Mouse (Mus musculus) neural tube, embryonic 12.5 days (tissue): ENCODE measurements at regions not wholly inside any gene's neighbourhood (a gene's known extent, or its start where the extent isn't known, plus 50 kb on each side); places are given as distances from the start of the nearest gene placed in this dataset. TPM values are rescaled to one million over a fixed set of nuclear protein-coding genes. Genes with fewer than 3 reads are reported as not detected.
"Not testable (repeated sequence)": the region's sequence is repeated elsewhere in the genome, so short reads cannot be mapped to it uniquely, and the experiment has no call there.

ENCODE experiments used
- ATAC-seq: fragments of 200-750 bp; cut with Nextera tagmentation; 2 replicates; pipeline ENCODE4 v1.8.0; 2017; ENCODE audit warnings: low read depth, mild to moderate bottlenecking, moderate TSS enrichment, moderate library complexity; ENCODE audit not compliant: low FRiP score
- H3K27ac ChIP-seq: fragments of 300-500 bp; sonication (generic); 2 replicates; pipeline ENCODE4 v1.5.1; 2016
- H3K27me3 ChIP-seq: fragments of 300-500 bp; sonication (generic); replicated peaks from 2 replicates; pipeline ENCODE4 v1.6.1; 2016; ENCODE audit warnings: mild to moderate bottlenecking
- H3K36me3 ChIP-seq: fragments of 300-500 bp; sonication (generic); 2 replicates; pipeline ENCODE4 v1.6.1; 2016; ENCODE audit warnings: mild to moderate bottlenecking
- H3K4me1 ChIP-seq: fragments of 300-500 bp; sonication (generic); 2 replicates; pipeline ENCODE4 v1.6.1; 2016
- H3K4me2 ChIP-seq: fragments of 300-500 bp; sonication (generic); replicated peaks from 2 replicates; pipeline ENCODE4 v1.6.1; 2016; ENCODE audit warnings: mild to moderate bottlenecking
- H3K4me3 ChIP-seq: fragments of 300-500 bp; sonication (generic); 2 replicates; pipeline ENCODE4 v1.5.1; 2016
- H3K9ac ChIP-seq: fragments of 300-500 bp; sonication (generic); 2 replicates; pipeline ENCODE4 v1.6.1; 2016; ENCODE audit warnings: mild to moderate bottlenecking
- H3K9me3 ChIP-seq: fragments of 300-500 bp; sonication (generic); 2 replicates; pipeline ENCODE4 v1.6.1; 2016; ENCODE audit warnings: mild to moderate bottlenecking
- WGBS: fragments of 180-500 bp; shearing (Covaris S2); methylation state at CpG from one replicate; pipeline ENCODE4 v1.1.7; 2016; 5-methylcytosine and 5-hydroxymethylcytosine counted together
- microRNA-seq: library from miRNA; unstranded; fragments of <30 nt; microRNA quantifications from one replicate; pipeline ENCODE4, GENCODE M21; 2017

DNA sequence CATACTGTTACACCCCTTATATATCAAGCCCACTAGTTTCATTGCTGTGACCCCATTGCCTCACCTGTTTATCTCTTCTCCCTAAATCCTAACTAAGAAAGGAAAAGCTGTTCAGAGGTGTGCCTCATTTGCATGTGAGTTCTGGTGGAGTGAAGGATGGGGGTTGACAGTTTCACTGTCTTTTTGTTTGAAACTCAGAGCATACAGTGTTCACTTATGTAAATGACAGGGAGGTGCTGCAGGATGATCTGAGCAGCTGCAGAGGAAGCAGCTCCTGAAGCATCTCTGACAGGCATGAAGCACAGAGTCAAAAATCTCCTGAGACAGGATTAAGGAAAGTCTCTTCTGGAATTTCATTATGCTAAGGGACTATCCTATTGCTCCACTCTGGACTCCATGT, 351.9 kb downstream of the Eepd1 start:
- no peak overlapping the region for H3K27ac ChIP-seq

DNA sequence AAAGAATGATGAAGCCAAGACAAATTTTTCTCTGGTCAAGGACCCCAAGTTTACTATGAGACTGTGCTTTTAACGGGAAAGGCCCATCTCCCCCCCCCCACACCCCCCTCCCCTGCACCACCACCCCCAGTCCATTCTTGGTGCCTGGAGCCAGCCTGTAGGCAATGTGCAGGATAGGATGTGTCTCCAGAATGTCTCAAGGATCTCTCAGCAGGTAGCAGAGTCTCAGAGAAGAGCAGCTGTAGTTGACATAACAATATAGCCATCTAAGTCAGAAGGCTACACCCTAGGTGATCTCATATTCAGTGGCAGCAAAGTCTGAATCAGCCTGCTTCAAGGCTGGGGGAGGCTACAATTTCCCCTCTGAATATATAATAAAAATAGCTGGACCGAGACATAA, 368.6 kb downstream of the Eepd1 start:
- 95% methylated on average over 2 of the region's 2 CpGs for WGBS
- not testable (repeated sequence) for H3K36me3 ChIP-seq, H3K9ac ChIP-seq, H3K4me1 ChIP-seq, H3K27ac ChIP-seq, H3K27me3 ChIP-seq, H3K4me2 ChIP-seq, H3K9me3 ChIP-seq, ATAC-seq, H3K4me3 ChIP-seq

More for the DNA sequence above, 351.9 kb downstream of the Eepd1 start:
- no peak overlapping the region for H3K9ac ChIP-seq
- no peaks in the 10 kb centered on the region for H3K9me3 ChIP-seq
- H3K36me3 ChIP-seq, result no peaks in the 10 kb centered on the region
- H3K27me3 ChIP-seq, result no peaks in the 10 kb centered on the region
- ATAC-seq, result no peak
- no peaks in the 10 kb centered on the region for H3K4me1 ChIP-seq
- no peak overlapping the region for H3K4me2 ChIP-seq
- H3K4me3 ChIP-seq, result no peak overlapping the region

GRCm38 (mm10) chr9:25850608-25851007, 369.3 kb downstream of the Eepd1 start:
- WGBS, result 61% methylated on average over 3 of the region's 3 CpGs
- H3K27me3 ChIP-seq, H3K9ac ChIP-seq, H3K4me1 ChIP-seq, H3K36me3 ChIP-seq, H3K4me2 ChIP-seq, ATAC-seq, H3K4me3 ChIP-seq, H3K27ac ChIP-seq, H3K9me3 ChIP-seq: not testable (repeated sequence)

GRCm38 (mm10) chr9:25854545-25854944, 373.2 kb downstream of the Eepd1 start:
- no peaks in the 10 kb centered on the region for H3K4me1 ChIP-seq
- no peak overlapping the region for H3K9ac ChIP-seq

GRCm38 (mm10) chr9:25870260-25870659, 388.9 kb downstream of the Eepd1 start:
- ATAC-seq, result no peak
- H3K4me3 ChIP-seq, result no peak overlapping the region
- no peaks in the 10 kb centered on the region for H3K4me1 ChIP-seq
- H3K9me3 ChIP-seq, result no peaks in the 10 kb centered on the region
- no peak overlapping the region for H3K27ac ChIP-seq
- no peaks in the 10 kb centered on the region for H3K27me3 ChIP-seq
- WGBS, result 86% methylated on average over 2 of the region's 2 CpGs
- H3K9ac ChIP-seq, result no peak overlapping the region
- H3K4me2 ChIP-seq, result no peak overlapping the region
- no peaks in the 10 kb centered on the region for H3K36me3 ChIP-seq

More at GRCm38 (mm10) chr9:25854545-25854944, 373.2 kb downstream of the Eepd1 start:
- Histone ChIP-seq H3K27me3 (no peaks in the 10 kb centered on the region), H3K27ac (no peak overlapping the region), H3K9me3 (no peaks in the 10 kb centered on the region), H3K36me3 (no peaks in the 10 kb centered on the region), H3K4me2 (no peak overlapping the region), H3K4me3 (no peak overlapping the region)
- ATAC-seq, result no peak
- WGBS, result 38% methylated on average over 1 of the region's 1 CpGs

DNA sequence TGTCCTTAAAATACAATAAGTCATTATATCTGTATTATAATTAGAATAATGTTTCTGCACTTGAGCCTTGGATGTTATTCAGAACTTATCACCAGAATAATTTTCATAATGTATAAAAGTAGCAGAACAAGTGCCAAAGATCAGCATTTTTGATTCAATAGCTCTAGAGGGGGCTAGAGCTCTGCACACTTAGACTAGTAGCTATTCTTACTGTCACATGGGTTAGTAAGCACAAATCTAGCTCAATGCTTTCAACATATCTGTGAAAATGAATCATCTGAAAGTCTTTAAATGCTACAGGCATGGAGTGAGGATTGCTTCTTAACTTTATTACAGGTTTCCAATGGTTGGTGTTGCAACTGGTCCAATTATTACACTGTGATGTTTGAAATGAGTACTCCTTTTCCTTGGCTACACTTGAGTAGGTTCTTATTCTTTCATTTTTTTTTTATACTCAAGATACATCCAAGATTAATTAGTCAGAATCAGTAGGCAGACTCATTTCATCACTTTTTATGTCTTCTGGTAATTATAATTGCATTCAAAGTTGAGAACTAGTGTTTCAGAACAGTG, 415.1 kb downstream of the Eepd1 start:
- no peaks in the 10 kb centered on the region for H3K4me1 ChIP-seq
- no peak for ATAC-seq
- H3K27me3 ChIP-seq, result no peaks in the 10 kb centered on the region
- H3K4me2 ChIP-seq, result no peak overlapping the region
- no peaks in the 10 kb centered on the region for H3K36me3 ChIP-seq
- H3K27ac ChIP-seq, result no peak overlapping the region
- H3K4me3 ChIP-seq, result no peak overlapping the region
- no peaks in the 10 kb centered on the region for H3K9me3 ChIP-seq
- no peak overlapping the region for H3K9ac ChIP-seq

Small RNA genes lying in the stretch of these regions (microRNA-seq; reads per million reads assigned to microRNA genes)
- not detected for gene Gm26190
